Comparison of ENCODE assay signal across 34 mouse cellular contexts in the genomic region with DNA sequence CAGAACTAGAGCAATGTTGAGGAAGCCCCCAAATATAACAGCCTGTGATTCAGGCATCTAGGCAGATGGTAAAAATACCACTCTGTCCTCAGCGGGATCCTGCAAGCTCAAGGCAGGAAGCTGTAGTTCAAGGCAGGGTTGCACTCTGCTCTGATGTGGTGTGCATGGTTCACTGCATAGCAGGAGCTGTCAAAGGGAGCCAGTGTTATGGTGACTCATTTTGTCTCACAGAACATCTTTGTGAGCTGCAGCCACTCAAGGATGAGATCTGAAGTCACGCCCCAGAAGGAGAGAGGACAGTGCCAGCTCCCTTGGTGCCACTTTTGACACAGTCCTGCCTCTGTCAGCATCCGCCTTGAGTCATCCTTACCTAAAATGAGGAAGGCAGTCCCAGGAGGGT. TPM values are rescaled to one million over a fixed set of nuclear protein-coding genes. Genes with fewer than 3 reads are reported as not detected.
"Had no signal": no experiment of that assay in that cellular context is flagged by ENCODE, and none has a peak within 500 bp of the region (broad histone marks: within the 10 kb centered on the region; RNA-seq: fewer than 3 reads in every experiment).

No protein-coding gene starts in this region.

- H3K9ac ChIP-seq: heart, embryonic 13.5 days; heart, embryonic 15.5 days; hindbrain, embryonic 13.5 days; hindbrain, embryonic 15.5 days; kidney, embryonic 15.5 days; limb, embryonic 13.5 days; limb, embryonic 15.5 days; liver, embryonic 12.5 days had no signal

- H3K27ac ChIP-seq: heart, embryonic 13.5 days; heart, embryonic 15.5 days; hindbrain, embryonic 13.5 days; hindbrain, embryonic 15.5 days; hindbrain, postnatal 0 days; kidney, embryonic 15.5 days; kidney, postnatal 0 days; limb, embryonic 13.5 days; limb, embryonic 15.5 days; liver, embryonic 12.5 days had no signal

- H3K9me3 ChIP-seq: heart, embryonic 13.5 days; heart, embryonic 15.5 days; hindbrain, embryonic 15.5 days; kidney, embryonic 15.5 days; limb, embryonic 13.5 days; limb, embryonic 15.5 days; liver, embryonic 12.5 days had no signal

- H3K4me1 ChIP-seq: heart, embryonic 13.5 days; heart, embryonic 15.5 days; hindbrain, embryonic 13.5 days; hindbrain, embryonic 15.5 days; kidney, embryonic 15.5 days; limb, embryonic 13.5 days; limb, embryonic 15.5 days; liver, embryonic 12.5 days had no signal

- ATAC-seq: hindbrain, postnatal 0 days; intestine, embryonic 16.5 days; liver, embryonic 12.5 days had no signal

- H3K4me2 ChIP-seq: heart, embryonic 11.5 days; heart, embryonic 13.5 days; heart, embryonic 15.5 days; hindbrain, embryonic 13.5 days; hindbrain, embryonic 15.5 days; kidney, embryonic 15.5 days; limb, embryonic 13.5 days; limb, embryonic 15.5 days; liver, embryonic 12.5 days had no signal

- H3K27me3 ChIP-seq: heart, embryonic 13.5 days; heart, embryonic 15.5 days; hindbrain, embryonic 13.5 days; hindbrain, embryonic 15.5 days; kidney, embryonic 15.5 days; limb, embryonic 13.5 days; limb, embryonic 15.5 days; liver, embryonic 12.5 days had no signal

- H3K4me3 ChIP-seq: heart, embryonic 13.5 days; heart, embryonic 15.5 days; hindbrain, embryonic 13.5 days; hindbrain, embryonic 15.5 days; kidney, embryonic 15.5 days; limb, embryonic 13.5 days; limb, embryonic 15.5 days; liver, embryonic 12.5 days had no signal

- H3K36me3 ChIP-seq: heart, embryonic 13.5 days; heart, embryonic 15.5 days; hindbrain, embryonic 13.5 days; hindbrain, embryonic 15.5 days; kidney, embryonic 15.5 days; limb, embryonic 13.5 days; limb, embryonic 15.5 days; liver, embryonic 12.5 days had no signal

- DNase-seq: gastrocnemius, postnatal 14 days; gastrocnemius, postnatal 36 days; heart, adult 18-20 months; heart, postnatal 14 days; heart, postnatal 36 days; kidney, adult 11 months; kidney, adult 2 months; kidney, adult 9 months; kidney, postnatal 14 days; kidney, postnatal 36 days; layer of hippocampus, adult 9-11 months; layer of hippocampus, postnatal 36 days; left cerebral cortex, postnatal 4 days had no signal

RNA-seq across cellular contexts. Expression of a gene that starts 28.6 kb away (rescaled TPM):
- total RNA-seq: gastrocnemius, adult 18-20 months; gastrocnemius, adult 8-10 months; gastrocnemius, postnatal 14 days; gastrocnemius, postnatal 36 days; heart, adult 18-20 months; heart, postnatal 14 days; heart, postnatal 36 days; hematopoietic stem cell, adult 5-6 weeks; liver, adult 2 months had no signal
- polyA plus RNA-seq: gonadal fat pad, adult 2 months; heart, embryonic 11.5 days; heart, embryonic 13.5 days; heart, embryonic 15.5 days; heart, postnatal 0 days; intestine, embryonic 14.5 days; intestine, embryonic 16.5 days; kidney, adult 2 months; kidney, embryonic 15.5 days; kidney, postnatal 0 days; large intestine, adult 2 months; limb, embryonic 11.5 days; limb, embryonic 13.5 days; limb, embryonic 15.5 days; liver, adult 2 months; liver, embryonic 12.5 days had no signal
